Mouse (Mus musculus): ENCODE results near the gene Rnf207.

DNA sequence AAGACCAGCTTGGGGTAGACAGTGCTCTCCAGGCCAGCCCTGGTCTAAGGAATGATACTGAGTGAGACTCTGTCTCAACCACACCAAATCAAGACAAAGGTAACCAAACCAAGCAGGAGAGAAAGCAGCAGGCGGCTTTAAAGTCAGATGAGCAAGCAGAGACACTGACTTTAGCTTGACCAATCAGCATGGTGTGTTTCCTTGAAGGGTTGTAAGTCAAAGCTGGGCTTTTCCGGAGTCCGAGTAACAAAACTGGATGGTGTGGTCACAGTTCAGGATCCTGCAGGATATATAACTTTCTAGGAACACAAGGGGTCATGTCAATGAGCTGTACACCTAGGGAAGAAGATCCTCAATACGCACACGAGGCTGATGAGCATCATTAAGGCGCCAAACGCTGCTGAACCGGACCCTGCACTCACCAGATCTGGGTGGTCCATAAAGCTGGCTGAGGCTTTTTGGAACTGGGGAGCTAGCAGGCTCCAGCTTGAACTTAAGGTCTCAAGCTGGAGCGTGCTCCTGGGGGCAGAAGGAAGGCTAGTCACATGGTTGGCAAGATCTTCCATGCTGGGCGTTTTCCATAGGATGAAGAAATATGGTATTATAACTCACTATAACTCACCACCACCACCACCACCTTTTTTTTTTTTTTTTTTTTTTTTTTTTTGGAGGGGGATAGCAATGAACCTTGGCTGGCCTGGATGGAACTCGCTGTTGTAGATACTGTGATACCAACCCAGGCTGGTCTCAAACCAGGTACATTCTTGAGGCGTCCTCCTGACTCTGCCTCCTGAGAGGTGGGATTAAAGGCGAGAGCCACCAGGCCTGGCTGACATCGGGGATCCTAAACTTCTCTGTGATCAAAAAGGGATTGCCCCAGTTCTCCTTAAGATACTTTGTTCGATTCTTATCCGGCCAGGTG lies 6.1 kb upstream of the Rnf207 start:
- no peak for TF ChIP-seq POLR2A (IDR thresholded peaks at IDR 0.05; ENCODE audit: insufficient read depth, low read depth, low read length)
- TF ChIP-seq CTCF (IDR thresholded peaks at IDR 0.05; ENCODE audit: insufficient read depth, low read depth, low read length) = no peak
